Mouse (Mus musculus) hindbrain, embryonic 15.5 days (tissue): ENCODE data around the gene Dnajc22. TPM values are rescaled to one million over a fixed set of nuclear protein-coding genes. Genes with fewer than 3 reads are reported as not detected.
"Not testable (repeated sequence)": the region's sequence is repeated elsewhere in the genome, so short reads cannot be mapped to it uniquely, and the experiment has no call there.

Experiments
- ATAC-seq: fragments of 200-750 bp; cut with Nextera tagmentation; 2 replicates; pipeline ENCODE4 v1.8.0; 2017; ENCODE audit warnings: low read depth, moderate number of reproducible peaks, moderate TSS enrichment; ENCODE audit not compliant: low FRiP score
- H3K27ac ChIP-seq: fragments of 300-500 bp; sonication (generic); replicated peaks from 2 replicates; pipeline ENCODE4 v1.5.1; 2015; ENCODE audit warnings: mild to moderate bottlenecking, inconsistent platforms
- H3K27me3 ChIP-seq: fragments of 300-500 bp; sonication (generic); 2 replicates; pipeline ENCODE4 v1.6.1; 2015; ENCODE audit warnings: control low read depth, inconsistent platforms
- H3K36me3 ChIP-seq: fragments of 300-500 bp; sonication (generic); 2 replicates; pipeline ENCODE4 v1.6.1; 2015; ENCODE audit warnings: control low read depth, inconsistent platforms
- H3K4me1 ChIP-seq: fragments of 300-500 bp; sonication (generic); replicated peaks from 2 replicates; pipeline ENCODE4 v1.6.1; 2015; ENCODE audit warnings: control low read depth, inconsistent platforms
- H3K4me2 ChIP-seq: fragments of 300-500 bp; sonication (generic); 2 replicates; pipeline ENCODE4 v1.6.1; 2015; ENCODE audit warnings: moderate library complexity, mild to moderate bottlenecking, inconsistent platforms
- H3K4me3 ChIP-seq: fragments of 300-500 bp; sonication (generic); 2 replicates; pipeline ENCODE4 v1.5.1; 2015; ENCODE audit warnings: mild to moderate bottlenecking, inconsistent platforms
- H3K9ac ChIP-seq: fragments of 300-500 bp; sonication (generic); 2 replicates; pipeline ENCODE4 v1.6.1; 2015; ENCODE audit warnings: inconsistent platforms
- H3K9me3 ChIP-seq: fragments of 300-500 bp; sonication (generic); 2 replicates; pipeline ENCODE4 v1.6.1; 2016; ENCODE audit warnings: control low read depth, inconsistent platforms
- WGBS: fragments of 180-500 bp; shearing (Covaris S2); methylation state at CpG from one replicate; pipeline ENCODE4 v1.1.7; 2015; 5-methylcytosine and 5-hydroxymethylcytosine counted together
- polyA plus RNA-seq: library from polyadenylated mRNA; unstranded; fragments of >200 nt; fragmentation: Nextera tagmentation; extraction: Ambion mirVana; gene quantifications from 2 replicates; pipeline ENCODE4 v1.2.1, GENCODE M21; 2015

The Dnajc22 gene
- 1.1 and 1.3 TPM in 2 replicates for polyA plus RNA-seq

- Histone ChIP-seq H3K36me3 (no peaks in the 10 kb centered on the region), H3K9me3 (no peaks in the 10 kb centered on the region), H3K4me2 (peak within 1 kb of the TSS; percentile 93), H3K4me3 (peak within 1 kb of the TSS; percentile 51), H3K27ac (peak within 1 kb of the TSS; percentile 23), H3K27me3 (peaks cover 45% of the 10 kb centered on the region), H3K4me1 (peaks cover 49% of the 10 kb centered on the region), H3K9ac (peak within 1 kb of the TSS; percentile 53)
- 31% methylated on average over 8 of the region's 8 CpGs for WGBS
- ATAC-seq: no peak
Measured at GRCm38 (mm10) chr15:99092870-99093269, at the start of gene Dnajc22. Gene Dnajc22, plus strand, starts transcription at chr15:99093170.

GRCm38 (mm10) chr15:99044854-99045253 lies 48.1 kb upstream of the Dnajc22 start:
- Histone ChIP-seq H3K36me3 (no peaks in the 10 kb centered on the region), H3K27me3 (no peaks in the 10 kb centered on the region), H3K9ac (no peak overlapping the region), H3K4me2 (no peak overlapping the region), H3K4me1 (peaks cover 9% of the 10 kb centered on the region; the same call in 1 of the 2 replicates), H3K9me3 (no peaks in the 10 kb centered on the region), H3K4me3 (no peak overlapping the region), H3K27ac (no peak overlapping the region)
- 77% methylated on average over 3 of the region's 3 CpGs for WGBS
- ATAC-seq: no peak

GRCm38 (mm10) chr15:99045734-99046133 lies 47.2 kb upstream of the Dnajc22 start:
- 83% methylated on average over 6 of the region's 6 CpGs for WGBS
- not testable (repeated sequence) for H3K9ac ChIP-seq, H3K27me3 ChIP-seq, H3K4me1 ChIP-seq, H3K9me3 ChIP-seq, H3K36me3 ChIP-seq, ATAC-seq, H3K4me3 ChIP-seq, H3K4me2 ChIP-seq, H3K27ac ChIP-seq

- no peak for ATAC-seq
Measured at GRCm38 (mm10) chr15:99049473-99050253, 43.3 kb upstream of the Dnajc22 start.

GRCm38 (mm10) chr15:99053373-99053772 lies 39.6 kb upstream of the Dnajc22 start:
- H3K9me3 ChIP-seq: no peaks in the 10 kb centered on the region
- peaks cover 31% of the 10 kb centered on the region for H3K4me1 ChIP-seq
- ATAC-seq: 0 out of 2 replicates have a peak, but pooled peaks have one; percentile 24
- no peaks in the 10 kb centered on the region for H3K36me3 ChIP-seq
- no peak overlapping the region for H3K27ac ChIP-seq
- WGBS: 9% methylated on average over 9 of the region's 9 CpGs
- H3K4me3 ChIP-seq: no peak overlapping the region
- H3K4me2 ChIP-seq: no peak overlapping the region
- H3K27me3 ChIP-seq: peaks cover 59% of the 10 kb centered on the region
- H3K9ac ChIP-seq: no peak overlapping the region

More at GRCm38 (mm10) chr15:99049473-99050253, 43.3 kb upstream of the Dnajc22 start:
- H3K27ac ChIP-seq: no peak overlapping the region
- 35% methylated on average over 13 of the region's 13 CpGs for WGBS
- no peaks in the 10 kb centered on the region for H3K36me3 ChIP-seq
- H3K9ac ChIP-seq: no peak overlapping the region
- peaks cover 22% of the 10 kb centered on the region for H3K27me3 ChIP-seq
- no peak overlapping the region for H3K4me3 ChIP-seq
- no peaks in the 10 kb centered on the region for H3K9me3 ChIP-seq
- no peak overlapping the region for H3K4me2 ChIP-seq
- 0 out of 2 replicates have a peak, but pooled peaks cover 7% of the 10 kb centered on the region for H3K4me1 ChIP-seq

DNA sequence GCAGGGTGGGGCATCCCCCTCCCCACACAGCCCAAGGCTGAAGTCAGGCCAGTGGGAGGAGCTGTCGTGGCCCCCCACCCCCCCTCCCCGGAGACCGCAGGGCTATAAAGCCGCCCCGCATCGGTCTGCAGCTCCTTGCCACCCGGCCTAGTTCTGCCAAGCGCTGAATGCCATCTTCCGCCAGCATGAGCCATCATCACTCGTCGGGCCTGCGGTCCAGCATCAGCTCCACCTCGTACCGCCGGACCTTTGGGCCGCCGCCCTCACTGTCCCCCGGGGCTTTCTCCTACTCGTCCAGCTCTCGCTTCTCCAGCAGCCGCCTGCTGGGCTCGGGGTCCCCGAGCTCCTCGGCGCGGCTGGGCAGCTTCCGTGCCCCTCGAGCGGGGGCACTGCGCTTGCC lies 37.9 kb upstream of the Dnajc22 start, which contains the start of gene Prph:
Prph (plus strand) TSS at position 135 of the 400 bp plus-strand sequence.
- Histone ChIP-seq H3K27ac (no peak within 1 kb of the TSS), H3K9ac (peak within 1 kb of the TSS; percentile 23; the same call in 1 of the 2 replicates), H3K4me3 (peak within 1 kb of the TSS; percentile 36), H3K27me3 (peaks cover 72% of the 10 kb centered on the region), H3K4me1 (peaks cover 31% of the 10 kb centered on the region), H3K9me3 (no peaks in the 10 kb centered on the region), H3K36me3 (no peaks in the 10 kb centered on the region), H3K4me2 (peak within 1 kb of the TSS; percentile 78)
- WGBS: 4% methylated on average over 27 of the region's 30 CpGs
- ATAC-seq: peak; percentile 40; the same call in 1 of the 2 replicates

- Histone ChIP-seq H3K4me2 (peak overlapping the region; percentile 78), H3K36me3 (no peaks in the 10 kb centered on the region), H3K9me3 (no peaks in the 10 kb centered on the region), H3K9ac (peak overlapping the region; percentile 23; the same call in 1 of the 2 replicates), H3K4me3 (peak overlapping the region; percentile 36), H3K27me3 (peaks cover 72% of the 10 kb centered on the region), H3K4me1 (peaks cover 31% of the 10 kb centered on the region), H3K27ac (no peak overlapping the region)
- no peak for ATAC-seq
- 0% methylated on average over 33 of the region's 37 CpGs for WGBS
Measured at GRCm38 (mm10) chr15:99055511-99055961, 37.4 kb upstream of the Dnajc22 start.

- no peak for ATAC-seq
- Histone ChIP-seq H3K27ac (no peak overlapping the region), H3K36me3 (no peaks in the 10 kb centered on the region), H3K27me3 (peaks cover 71% of the 10 kb centered on the region), H3K4me2 (peak overlapping the region; percentile 78; the same call in 1 of the 2 replicates), H3K4me1 (peaks cover 31% of the 10 kb centered on the region), H3K9ac (no peak overlapping the region), H3K4me3 (peak overlapping the region; percentile 36), H3K9me3 (no peaks in the 10 kb centered on the region)
- WGBS: 7% methylated on average over 14 of the region's 14 CpGs
Measured at GRCm38 (mm10) chr15:99056332-99056731, 36.6 kb upstream of the Dnajc22 start.

DNA sequence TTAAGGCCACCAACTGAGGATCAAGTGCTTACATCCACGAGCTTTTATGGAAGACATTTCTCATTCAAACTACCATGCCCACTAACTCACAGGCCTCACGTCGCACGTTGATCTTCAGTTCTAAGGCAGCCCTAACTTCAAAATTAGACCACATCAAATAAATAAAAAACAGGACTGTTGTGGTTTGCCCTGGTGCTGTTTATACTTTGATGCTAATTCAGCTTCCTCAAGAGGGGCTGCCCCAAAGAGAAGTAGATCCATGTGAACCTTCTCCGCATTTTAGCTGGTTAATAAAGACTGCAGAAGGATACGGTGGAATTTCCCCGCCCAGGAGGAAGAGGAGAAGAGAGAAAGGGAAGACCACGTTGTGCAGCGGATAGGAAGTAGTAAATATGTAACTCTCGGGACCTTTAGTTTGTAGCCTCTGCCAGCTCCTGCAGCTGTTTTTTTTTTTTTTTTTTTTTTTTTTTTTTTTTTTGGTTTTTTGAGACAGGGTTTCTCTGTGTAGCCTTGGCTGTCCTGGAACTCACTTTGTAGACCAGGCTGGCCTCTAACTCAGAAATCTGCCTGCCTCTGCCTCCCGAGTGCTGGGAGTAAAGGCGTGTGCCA lies 27.3 kb upstream of the Dnajc22 start:
- H3K4me3 ChIP-seq: no peak overlapping the region
- no peak overlapping the region for H3K27ac ChIP-seq
- peaks cover 6% of the 10 kb centered on the region for H3K27me3 ChIP-seq
- H3K36me3 ChIP-seq: no peaks in the 10 kb centered on the region
- no peaks in the 10 kb centered on the region for H3K9me3 ChIP-seq
- no peak overlapping the region for H3K4me2 ChIP-seq
- WGBS: 86% methylated on average over 12 of the region's 12 CpGs
- ATAC-seq: no peak
- H3K9ac ChIP-seq: no peak overlapping the region
- H3K4me1 ChIP-seq: no peaks in the 10 kb centered on the region

DNA sequence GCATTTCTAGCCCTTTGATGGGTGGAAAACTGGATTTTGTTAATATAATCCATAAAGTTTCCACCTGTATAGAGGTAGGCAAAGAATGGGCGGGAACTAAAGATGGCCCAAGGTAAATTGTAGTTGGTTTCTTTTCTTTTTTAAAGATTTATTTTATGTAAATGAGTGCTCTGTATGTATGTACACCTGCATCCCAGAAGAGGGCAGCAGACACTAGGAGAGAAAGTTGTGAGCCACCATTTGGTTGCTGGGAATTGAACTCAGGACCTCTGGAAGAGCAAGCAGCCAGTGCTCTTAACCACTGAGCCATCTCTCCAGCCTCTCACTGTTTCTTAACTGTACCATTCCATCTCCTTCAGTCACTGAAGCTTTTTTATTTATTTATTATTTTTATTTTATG lies 21.0 kb upstream of the Dnajc22 start:
- no peaks in the 10 kb centered on the region for H3K27me3 ChIP-seq
- peaks cover 17% of the 10 kb centered on the region for H3K4me1 ChIP-seq
- H3K9ac ChIP-seq: no peak overlapping the region
- no peak overlapping the region for H3K4me2 ChIP-seq
- WGBS: 91% methylated on average over 1 of the region's 1 CpGs
- H3K36me3 ChIP-seq: no peaks in the 10 kb centered on the region
- no peak overlapping the region for H3K27ac ChIP-seq
- no peak for ATAC-seq
- H3K4me3 ChIP-seq: no peak overlapping the region
- no peaks in the 10 kb centered on the region for H3K9me3 ChIP-seq

DNA sequence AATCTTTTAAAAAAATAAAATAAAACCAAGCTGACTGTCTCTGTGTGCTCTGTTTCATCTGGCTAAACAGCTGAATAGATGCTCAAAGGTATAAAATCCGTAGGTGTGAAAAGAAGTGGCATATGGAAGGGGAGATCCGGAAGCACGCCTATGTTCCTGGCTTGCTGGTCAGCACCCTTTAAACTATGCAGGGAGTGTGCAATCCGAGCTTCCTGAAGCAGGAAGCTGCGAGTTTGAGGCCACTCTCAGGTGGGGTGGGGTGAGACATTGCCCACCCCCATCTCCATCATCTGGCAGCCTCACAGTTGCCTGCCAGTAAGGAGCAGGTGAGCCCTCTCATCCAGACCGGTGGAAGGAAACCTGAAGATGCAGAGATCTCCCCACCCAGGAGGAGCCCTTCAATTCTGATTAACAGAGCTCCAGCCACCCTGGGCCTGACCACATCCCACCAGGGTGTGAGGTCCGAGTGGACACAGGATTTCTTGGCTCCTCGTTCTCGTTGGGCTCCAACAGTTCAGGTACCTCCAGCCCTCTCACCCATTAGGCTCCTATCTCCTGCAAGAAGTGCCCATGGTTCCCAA lies 18.9 kb upstream of the Dnajc22 start, which contains the start of gene Troap:
Troap (plus strand) TSS at position 557 of the 581 bp plus-strand sequence.
- Histone ChIP-seq H3K4me3 (peak within 1 kb of the TSS; percentile 53), H3K9ac (peak within 1 kb of the TSS; percentile 90), H3K27me3 (no peaks in the 10 kb centered on the region), H3K36me3 (no peaks in the 10 kb centered on the region), H3K4me1 (peaks cover 17% of the 10 kb centered on the region), H3K9me3 (no peaks in the 10 kb centered on the region), H3K27ac (peak within 1 kb of the TSS; percentile 98), H3K4me2 (peak within 1 kb of the TSS; percentile 97)
- 29% methylated on average over 9 of the region's 9 CpGs for WGBS
- peak; percentile 55 for ATAC-seq
